Mouse (Mus musculus) gastrocnemius, postnatal 4 days (tissue): Measurements from ENCODE around the gene Sell. TPM values are rescaled to one million over a fixed set of nuclear protein-coding genes. Genes with fewer than 3 reads are reported as not detected.

Experiments used
- DNase-seq, 2 experiments: peaks; one replicate each; pipeline ENCODE4 v3.0.0; 2021 to 2022; ENCODE audit warnings: low spot score in 2 of 2, mixed read lengths in 2 of 2
- total RNA-seq, 2 experiments: library from RNA; stranded (reverse); gene quantifications; 2 replicates each; pipeline ENCODE4 v1.2.3; 2021

The Sell gene
- total RNA-seq, 2 experiments from 2014 or later: 0.39 to 0.56 TPM

GRCm38 (mm10) chr1:164074606-164075140 lies 12.9 kb downstream of the Sell start:
- no peak for DNase-seq

- DNase-seq: no peak
Measured at GRCm38 (mm10) chr1:164075416-164075815, 13.6 kb downstream of the Sell start.

- no peak for DNase-seq
Measured at GRCm38 (mm10) chr1:164076441-164076840, 14.7 kb downstream of the Sell start.

- no peak for DNase-seq
Measured at GRCm38 (mm10) chr1:164077031-164077430, 15.2 kb downstream of the Sell start.

- DNase-seq: no peak
Measured at GRCm38 (mm10) chr1:164078323-164078741, 16.6 kb downstream of the Sell start.

GRCm38 (mm10) chr1:164079091-164079490 lies 17.3 kb downstream of the Sell start:
- DNase-seq: no peak

- no peak for DNase-seq
Measured at GRCm38 (mm10) chr1:164083046-164083445, 21.3 kb downstream of the Sell start.

- DNase-seq: no peak
Measured at GRCm38 (mm10) chr1:164086797-164087196, 25.0 kb downstream of the Sell start.

- no peak for DNase-seq
Measured at GRCm38 (mm10) chr1:164087872-164088271, 26.1 kb downstream of the Sell start.

GRCm38 (mm10) chr1:164096780-164097179 lies 35.0 kb downstream of the Sell start:
- no peak for DNase-seq

- no peak for DNase-seq
Measured at GRCm38 (mm10) chr1:164097911-164098310, 36.1 kb downstream of the Sell start.

- no peak for DNase-seq
Measured at GRCm38 (mm10) chr1:164098372-164098771, 36.6 kb downstream of the Sell start.

GRCm38 (mm10) chr1:164109763-164110162 lies 48.0 kb downstream of the Sell start:
- no peak for DNase-seq

GRCm38 (mm10) chr1:164110591-164111329 lies 49.0 kb downstream of the Sell start:
- no peak for DNase-seq

GRCm38 (mm10) chr1:164114280-164114679 lies 52.5 kb downstream of the Sell start:
- DNase-seq: no peak

- no peak for DNase-seq
Measured at GRCm38 (mm10) chr1:164114947-164115493, 53.2 kb downstream of the Sell start, which contains the start of gene Selp. TSS of gene Selp (plus strand) at chr1:164115264.

- no peak for DNase-seq
Measured at GRCm38 (mm10) chr1:164115647-164116046, 53.9 kb downstream of the Sell start.

- no peak for DNase-seq
Measured at GRCm38 (mm10) chr1:164117869-164118268, 56.1 kb downstream of the Sell start.

- DNase-seq: no peak
Measured at GRCm38 (mm10) chr1:164119892-164120776, 58.4 kb downstream of the Sell start.

GRCm38 (mm10) chr1:164120777-164121158 lies 59.0 kb downstream of the Sell start:
- DNase-seq: no peak

GRCm38 (mm10) chr1:164123836-164124235 lies 62.1 kb downstream of the Sell start:
- no peak for DNase-seq

- DNase-seq: no peak
Measured at GRCm38 (mm10) chr1:164130013-164130412, 68.2 kb downstream of the Sell start.
